Comparison of ENCODE assay signal across 8 mouse cellular contexts in genomic region chr13:113417757-113418483, GRCm38 (mm10).
A peak's percentile ranks its signal among the peaks of the same experiment; 100 is the strongest.
DNase-seq lines count a peak whose midpoint lies in the region; ATAC-seq lines count a peak whose summit lies in the region.

No protein-coding gene starts in this region.

- H3K27ac ChIP-seq in embryonic facial prominence, embryonic 14.5 days (replicated peaks; ENCODE audit: low read depth, low read length) = no peak overlapping the region

- no peaks in the 10 kb centered on the region for H3K27me3 ChIP-seq in embryonic facial prominence, embryonic 14.5 days (replicated peaks; ENCODE audit: control insufficient read depth, insufficient read depth, low read length)

- 0 out of 2 replicates have a peak, but pooled peaks cover 4% of the 10 kb centered on the region for H3K4me1 ChIP-seq in embryonic facial prominence, embryonic 14.5 days (ENCODE audit: control insufficient read depth, insufficient read depth, low read length)

- H3K9me3 ChIP-seq in embryonic facial prominence, embryonic 14.5 days (ENCODE audit: control insufficient read depth, low read length) = no peaks in the 10 kb centered on the region

- DNase-seq in frontal cortex, postnatal 25 days (ENCODE audit: low spot score in 2 of 2) = no peak
- DNase-seq in 3T3-L1 (ENCODE audit: low read depth, low spot score) (peak; percentile 18), MN1 (ENCODE audit: low spot score) (no peak)
- peak; percentile 81 for DNase-seq in embryonic facial prominence, embryonic 14.5 days (ENCODE audit: low spot score)
- DNase-seq in heart, postnatal 4 days = peak; percentile 27
- DNase-seq in layer of hippocampus, adult 9-11 months = peak; percentile 84
- peak; percentile 54 to 61 for DNase-seq in lung, postnatal 4 days

- no peaks in the 10 kb centered on the region for H3K36me3 ChIP-seq in embryonic facial prominence, embryonic 14.5 days (ENCODE audit: control insufficient read depth, insufficient read depth, low read length)

- no peak overlapping the region for H3K4me3 ChIP-seq in embryonic facial prominence, embryonic 14.5 days (ENCODE audit: low read depth, low read length)

- 41% methylated on average over 9 of the region's 9 CpGs for whole genome bisulfite sequencing in embryonic facial prominence, embryonic 14.5 days

- H3K4me2 ChIP-seq in embryonic facial prominence, embryonic 14.5 days (ENCODE audit: low read depth, low read length) = no peak overlapping the region

- no peak overlapping the region for H3K9ac ChIP-seq in embryonic facial prominence, embryonic 14.5 days (ENCODE audit: low read depth, low read length)

- ATAC-seq in frontal cortex, adult (ENCODE audit: low TSS enrichment) = peak; percentile 38
- no peak for ATAC-seq in embryonic facial prominence, embryonic 14.5 days (ENCODE audit: low read depth)

Comparison
In these comparisons a context has a peak if more than half of its experiments do, and no peak if none do; other contexts are left out.
1. DNase-seq: peak in 3T3-L1 (single experiment), embryonic facial prominence, embryonic 14.5 days (single experiment), heart, postnatal 4 days (single experiment), layer of hippocampus, adult 9-11 months (single experiment) and lung, postnatal 4 days (2 of 2); none in frontal cortex, postnatal 25 days (0 of 2) and MN1 (single experiment).